Mouse (Mus musculus) MEL-GATA-1-ER (cell line): ENCODE data around the gene Klf15.

ENCODE experiments used
- DNase-seq: peaks from one replicate; pipeline ENCODE4 v3.0.0-alpha.2; 2012; ENCODE audit warnings: low read depth; ENCODE audit errors: extremely low read depth

The Klf15 gene

DNA sequence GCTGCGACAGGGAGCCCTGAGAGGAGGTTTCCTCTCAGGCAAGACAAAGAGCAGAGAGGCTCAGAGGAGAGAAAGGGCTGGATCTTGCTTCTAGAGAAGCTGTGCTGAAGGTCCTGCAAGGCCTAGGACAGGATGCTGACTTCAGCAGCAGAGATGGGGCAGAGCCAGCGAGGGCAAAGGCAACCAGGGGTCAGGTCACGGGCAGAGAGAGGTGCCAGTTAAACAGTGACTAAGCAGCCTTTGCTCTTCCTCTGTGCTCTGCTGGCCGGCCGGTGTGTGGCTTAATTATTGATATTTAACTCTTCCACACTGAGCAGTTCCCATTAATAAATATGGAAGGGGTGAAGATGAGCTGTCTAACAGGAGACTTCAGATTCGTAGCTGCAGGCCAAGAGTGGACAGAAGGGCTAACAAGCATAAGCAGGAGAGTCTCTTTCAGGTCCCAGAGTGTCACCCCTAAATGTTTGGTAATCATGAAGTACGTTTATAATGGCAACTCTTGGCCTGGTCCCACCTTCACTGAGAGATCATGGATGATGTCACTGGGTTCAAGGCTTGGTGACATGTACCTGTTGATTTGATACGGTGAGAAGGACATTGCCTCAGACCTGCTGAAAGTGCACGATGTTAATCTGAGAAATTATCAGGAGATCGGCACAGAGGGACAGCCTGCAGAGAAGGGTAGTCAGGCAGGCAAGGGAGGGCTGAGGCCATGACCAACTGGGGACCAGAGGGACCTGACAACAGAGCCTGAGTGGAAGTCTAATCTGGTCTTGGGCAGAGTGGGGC, 29.8 kb downstream of the Klf15 start:
- no peak for DNase-seq

DNA sequence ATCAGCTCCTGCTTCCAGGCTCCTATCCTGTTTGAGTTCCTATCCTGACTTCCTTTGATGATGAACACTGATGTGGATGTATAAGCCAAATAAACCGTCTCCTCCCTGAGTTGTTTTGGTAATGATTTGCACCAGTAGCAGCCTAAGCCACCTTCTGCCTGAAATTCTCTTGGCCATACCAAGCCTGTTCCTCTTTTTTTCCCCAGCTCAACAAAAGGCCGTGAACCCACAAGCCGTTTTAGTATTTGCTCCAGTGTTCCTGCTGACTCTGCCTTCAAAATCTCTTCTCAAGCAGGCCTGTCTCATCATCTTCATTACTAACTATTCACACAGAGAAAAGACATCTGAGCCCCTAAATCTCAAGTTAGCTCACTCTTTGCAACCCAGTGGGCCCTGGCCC, 31.8 kb downstream of the Klf15 start:
- DNase-seq, result no peak

DNA sequence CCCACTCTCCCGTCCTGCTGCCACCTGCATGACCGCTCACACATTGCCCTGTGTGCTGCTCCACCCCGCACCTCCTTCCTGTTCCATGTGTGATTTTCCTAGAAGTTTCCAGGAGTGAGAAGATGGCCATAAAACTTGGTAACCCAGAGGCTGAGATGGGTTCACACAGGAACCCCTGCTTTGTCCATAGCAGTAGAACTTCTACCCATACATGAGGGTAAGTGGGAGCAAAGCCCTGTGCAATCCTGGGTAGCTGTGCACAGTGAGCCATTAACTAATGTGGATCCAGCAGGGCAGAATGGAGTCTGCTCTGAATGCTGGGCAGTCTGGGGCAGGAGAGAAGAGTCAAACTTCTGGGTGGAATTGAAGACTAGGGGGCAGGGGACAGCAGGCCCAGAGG, 32.2 kb downstream of the Klf15 start:
- DNase-seq, result no peak

DNA sequence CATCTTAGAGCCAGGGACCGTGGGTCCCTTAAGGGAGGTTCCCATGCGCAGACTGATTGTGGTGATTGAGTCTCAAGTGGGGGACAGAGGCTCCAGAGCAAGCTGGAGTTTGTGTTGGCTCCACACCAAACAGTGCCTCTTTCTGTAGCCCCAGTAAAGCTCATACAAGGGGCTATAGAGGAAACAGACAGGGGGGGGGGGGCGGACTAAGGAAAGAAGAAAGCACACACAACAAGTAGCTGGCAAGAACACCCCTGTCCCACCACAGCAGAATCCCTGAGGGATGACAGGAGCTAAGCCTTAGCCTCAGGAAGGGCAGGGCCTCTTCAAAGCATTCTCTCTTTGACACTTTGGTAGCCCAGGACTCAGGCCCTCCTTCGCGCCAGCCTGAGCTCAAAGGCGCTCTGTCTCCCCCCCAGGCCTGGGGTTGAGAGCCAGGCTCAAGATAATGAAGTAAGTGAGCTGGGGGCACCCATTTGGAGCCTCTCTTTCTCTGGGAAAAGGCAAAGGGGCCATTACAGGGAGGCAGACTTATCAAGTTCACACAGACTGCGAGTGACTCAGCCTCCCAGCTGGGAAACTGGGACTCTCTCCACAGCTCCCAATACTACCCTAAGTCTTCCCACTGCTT, 33.0 kb downstream of the Klf15 start:
- DNase-seq, result no peak

DNA sequence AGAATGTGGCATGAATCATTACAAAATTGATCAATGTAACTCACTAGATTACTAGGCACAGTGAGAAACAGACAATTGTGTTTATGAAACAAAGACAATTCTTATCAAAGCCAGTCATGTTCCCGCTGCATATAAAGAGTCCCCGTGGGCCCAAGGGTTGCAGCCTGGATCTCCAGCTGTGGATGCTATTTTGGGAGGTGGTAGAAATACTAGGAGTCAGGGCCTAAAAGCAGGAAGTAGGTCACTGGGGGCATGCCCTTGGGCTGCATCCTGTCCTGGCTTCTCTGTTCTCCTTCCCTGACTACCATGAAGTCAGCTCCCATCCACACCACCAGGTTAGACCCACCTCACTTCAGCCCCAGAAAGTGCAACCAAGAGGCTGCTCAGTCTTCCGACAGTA, 33.8 kb downstream of the Klf15 start:
- DNase-seq, result no peak

DNA sequence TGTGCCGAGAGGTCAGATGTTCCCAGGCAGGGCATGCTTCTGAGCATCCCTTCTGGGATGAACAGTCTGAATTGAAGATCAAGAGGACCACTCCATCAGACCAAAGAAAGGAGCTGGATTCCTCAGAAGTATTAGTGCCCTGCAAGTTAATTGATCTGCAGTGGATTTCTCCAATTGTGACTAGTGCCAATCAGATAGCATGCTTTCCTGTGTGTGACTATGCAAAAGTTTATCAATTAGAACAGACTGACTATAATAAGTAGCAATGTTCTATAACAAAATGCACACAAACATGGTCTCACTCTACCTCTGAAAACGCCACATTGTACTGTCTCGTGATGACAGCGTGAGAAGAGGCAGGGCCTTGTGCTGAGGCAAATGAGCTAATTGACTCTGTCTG, 37.1 kb downstream of the Klf15 start:
- no peak for DNase-seq

DNA sequence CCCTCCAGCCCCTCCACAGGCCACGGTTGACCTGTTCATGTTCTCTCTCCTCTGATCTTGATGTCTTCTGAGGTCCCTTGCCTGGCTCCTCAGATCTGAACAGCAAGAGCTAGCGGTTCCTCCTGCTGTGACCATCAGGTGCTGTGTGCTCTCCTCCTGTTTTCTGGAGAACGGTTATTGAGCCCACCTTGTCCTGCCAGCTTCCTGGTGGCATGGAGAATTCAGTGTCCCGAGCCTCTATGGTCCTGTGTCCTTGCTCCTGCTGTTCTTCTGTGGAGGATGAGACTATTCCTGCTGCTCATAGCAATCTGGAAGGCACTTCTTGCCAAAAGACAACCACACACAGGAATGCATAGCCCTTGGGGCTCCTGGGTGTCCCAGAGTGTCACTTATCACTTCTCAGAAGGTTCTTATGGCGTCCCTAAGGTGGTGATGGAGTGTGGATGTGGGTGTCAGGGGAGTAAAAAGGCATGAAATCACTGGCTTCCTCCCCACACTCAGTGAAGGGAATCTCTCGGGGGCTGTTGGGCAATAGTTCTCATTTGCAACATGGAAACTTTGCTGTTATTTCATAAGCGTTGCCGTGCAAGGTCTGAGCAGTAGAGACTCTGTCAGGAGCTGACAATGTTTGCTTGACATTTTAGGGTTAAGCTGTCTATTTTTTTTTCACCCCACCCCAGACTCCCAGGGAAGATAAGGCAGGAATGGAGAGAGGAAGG, 39.0 kb downstream of the Klf15 start:
- no peak for DNase-seq

DNA sequence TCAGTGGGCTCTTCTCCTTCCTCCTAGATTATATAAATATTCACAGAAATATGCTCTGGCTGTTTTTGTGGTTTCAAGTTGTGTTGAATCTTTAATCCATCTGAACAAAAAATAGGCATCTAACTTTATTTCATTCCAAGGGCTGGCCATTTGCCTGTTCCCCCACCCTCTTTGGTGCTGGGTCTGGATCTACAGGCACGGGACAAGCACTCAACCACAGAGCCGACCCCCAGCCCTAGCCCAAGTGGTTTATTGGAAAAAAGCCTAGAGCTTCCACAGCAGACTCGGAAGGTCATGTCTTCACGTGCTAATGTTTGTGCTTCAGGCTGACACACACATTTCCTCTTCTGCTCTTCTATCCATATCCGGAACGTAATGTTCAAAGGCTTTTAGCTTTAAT, 43.5 kb downstream of the Klf15 start:
- DNase-seq, result no peak

DNA sequence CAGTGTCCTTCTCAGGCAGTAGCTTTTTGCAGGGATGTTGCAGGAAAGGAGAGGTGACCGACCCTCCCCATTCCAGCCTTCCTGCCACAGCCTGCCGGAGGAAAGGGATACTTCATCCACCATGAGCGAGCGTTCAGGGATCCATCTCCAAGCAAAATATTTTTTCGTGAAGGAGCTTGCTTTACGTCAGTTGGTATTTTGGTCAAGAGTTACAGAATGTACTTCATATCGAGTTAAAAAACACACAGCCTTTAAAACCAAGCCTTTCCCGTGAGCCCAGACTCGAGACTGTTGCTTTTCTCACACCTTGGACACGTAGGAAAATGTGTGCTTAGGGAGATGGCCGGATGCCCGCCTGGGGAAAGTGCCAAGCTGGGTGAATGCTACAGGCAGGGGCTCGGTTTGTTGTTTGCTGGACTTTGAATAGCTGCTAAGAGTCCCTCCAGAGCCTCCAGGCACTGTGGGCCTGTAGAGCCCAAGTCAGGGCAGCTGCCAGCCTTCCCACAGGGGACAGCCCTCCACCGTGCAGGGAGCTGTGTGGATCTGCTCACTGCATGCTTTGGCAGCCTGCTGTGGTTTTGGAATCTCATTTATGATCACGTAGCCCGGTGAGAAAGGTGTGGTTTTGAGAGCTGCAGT, 44.4 kb downstream of the Klf15 start:
- no peak for DNase-seq

DNA sequence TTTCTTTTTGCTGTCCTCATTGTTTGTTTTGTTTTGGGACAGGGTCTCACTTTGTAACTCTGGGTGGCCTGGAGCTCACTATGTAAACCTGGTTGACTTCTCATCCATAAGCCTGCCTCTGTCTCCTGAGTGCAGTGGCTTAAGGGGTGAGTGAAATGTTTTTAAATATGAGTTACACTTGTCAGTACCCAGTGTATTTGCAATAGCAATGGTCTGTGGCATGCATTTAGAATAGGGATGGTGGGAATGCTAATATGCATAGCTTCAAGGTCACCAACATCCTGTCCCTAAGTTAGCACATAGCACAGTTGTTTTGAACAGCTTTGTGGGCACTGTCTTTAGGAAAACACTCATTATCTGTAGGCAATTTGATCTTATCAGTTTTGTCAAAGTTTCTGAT, 45.1 kb downstream of the Klf15 start:
- DNase-seq, result no peak

DNA sequence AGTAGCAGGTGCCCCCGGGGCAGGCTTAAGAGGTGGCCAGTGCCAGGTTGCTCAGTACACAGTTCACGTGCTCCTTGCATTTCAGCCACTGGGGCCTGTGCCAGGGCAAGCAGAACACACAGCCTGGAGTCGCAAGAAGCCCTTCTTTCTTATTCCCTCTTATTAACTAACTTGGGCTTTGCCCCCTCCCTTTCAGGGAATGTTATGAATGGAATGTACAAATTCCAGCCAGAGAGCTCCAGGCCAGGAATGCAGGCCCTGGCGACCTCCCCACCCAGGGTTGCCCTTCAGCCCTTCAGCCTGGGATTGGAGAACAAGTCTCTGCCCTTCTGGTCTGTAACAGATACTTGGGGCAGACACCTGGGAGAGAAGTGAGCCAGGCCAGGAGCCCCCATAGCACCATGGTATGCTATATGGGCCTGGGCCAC, 45.8 kb downstream of the Klf15 start:
- no peak for DNase-seq

DNA sequence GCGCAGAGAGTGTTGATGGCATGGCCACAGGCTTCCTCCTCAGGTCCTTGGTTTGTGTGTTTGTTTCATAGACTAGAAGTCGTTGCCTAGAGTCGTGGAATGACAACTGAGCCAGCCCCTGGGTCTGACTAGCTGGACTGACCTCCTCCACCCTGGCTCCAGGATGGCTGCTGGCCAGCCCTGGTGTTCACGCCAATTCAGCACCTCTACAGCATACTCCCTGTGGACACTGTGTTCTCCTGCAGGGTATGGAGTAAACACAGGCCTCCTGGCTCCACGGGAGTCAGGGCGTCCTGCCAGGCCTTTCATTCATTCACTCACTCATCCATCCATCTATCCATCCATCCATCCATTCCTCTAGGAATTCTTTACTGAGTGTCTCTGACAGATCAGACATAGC, 46.7 kb downstream of the Klf15 start:
- no peak for DNase-seq

DNA sequence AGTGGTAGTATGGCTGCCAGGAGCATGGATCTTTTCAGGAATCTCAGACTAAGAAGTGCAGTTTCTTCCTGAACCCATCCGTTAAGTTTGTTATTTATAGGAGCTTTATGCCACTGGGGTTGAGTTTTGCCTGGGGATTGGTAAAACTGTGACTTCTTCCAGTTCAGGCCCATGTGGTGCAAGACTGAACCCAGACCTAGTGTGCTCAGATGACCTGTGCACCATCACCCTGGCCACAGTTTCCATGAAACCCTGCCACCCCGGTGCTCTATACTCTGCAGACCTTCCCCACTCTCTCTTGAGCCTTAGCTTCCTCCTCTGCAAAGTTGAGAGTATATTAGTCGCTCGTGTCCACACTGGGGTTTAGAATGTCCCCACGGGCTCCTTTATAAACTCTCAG, 50.0 kb downstream of the Klf15 start:
- DNase-seq, result no peak

DNA sequence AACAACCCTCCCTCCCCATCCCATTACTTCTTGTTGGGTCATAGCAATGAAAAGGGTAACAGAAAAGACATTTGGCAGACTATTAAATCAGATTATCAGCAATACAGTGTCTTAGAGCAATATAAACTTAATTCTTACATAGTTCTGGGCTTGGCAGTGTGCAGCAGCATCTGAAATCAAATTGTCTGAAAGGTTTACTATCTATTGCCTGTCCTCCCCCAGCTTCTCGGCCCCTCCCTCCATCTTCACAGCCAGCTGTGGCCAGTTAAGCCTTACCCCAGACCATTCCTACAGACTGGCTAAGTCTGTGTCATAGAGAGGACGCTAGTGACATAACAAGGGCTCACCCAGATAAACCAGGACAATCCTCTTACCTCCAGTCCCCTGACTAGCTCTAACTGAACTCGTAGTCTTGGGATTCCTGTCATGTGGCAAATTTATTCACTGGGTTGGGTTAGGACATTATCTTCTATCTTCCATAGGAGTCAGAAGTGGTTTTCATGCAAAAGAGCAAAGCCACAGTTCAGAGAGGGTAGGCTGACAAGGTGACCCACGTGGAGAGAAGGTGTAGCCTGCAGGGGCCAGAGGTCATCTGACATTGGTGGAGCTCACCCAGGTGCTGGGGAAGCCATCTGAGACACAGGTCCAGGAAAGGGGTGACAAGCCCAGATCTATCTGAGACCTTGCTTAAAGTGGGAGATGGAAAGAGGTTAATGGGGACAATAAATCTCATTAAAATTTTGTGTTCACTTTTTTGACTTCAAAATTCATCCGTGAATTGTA, 50.9 kb downstream of the Klf15 start:
- no peak for DNase-seq

DNA sequence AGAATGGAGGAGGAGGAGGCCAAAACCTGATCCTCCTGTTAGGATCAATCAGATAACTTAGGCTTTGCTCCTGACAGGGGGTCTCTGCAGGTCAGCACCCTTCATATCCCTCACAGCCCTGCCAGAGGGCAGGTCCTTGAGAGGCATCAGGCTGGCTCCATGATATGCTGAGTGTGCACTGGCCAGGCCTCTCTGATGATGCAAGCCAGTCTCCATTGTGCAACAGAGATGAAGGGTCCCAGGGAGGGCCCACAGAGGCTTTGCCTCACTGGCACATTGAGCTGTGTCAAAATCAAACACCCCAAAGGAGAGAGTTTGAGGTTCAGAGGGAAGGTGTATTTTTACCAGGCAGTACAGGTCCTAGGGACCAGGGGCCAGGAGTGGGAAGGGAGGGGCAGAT, 52.0 kb downstream of the Klf15 start:
- no peak for DNase-seq

DNA sequence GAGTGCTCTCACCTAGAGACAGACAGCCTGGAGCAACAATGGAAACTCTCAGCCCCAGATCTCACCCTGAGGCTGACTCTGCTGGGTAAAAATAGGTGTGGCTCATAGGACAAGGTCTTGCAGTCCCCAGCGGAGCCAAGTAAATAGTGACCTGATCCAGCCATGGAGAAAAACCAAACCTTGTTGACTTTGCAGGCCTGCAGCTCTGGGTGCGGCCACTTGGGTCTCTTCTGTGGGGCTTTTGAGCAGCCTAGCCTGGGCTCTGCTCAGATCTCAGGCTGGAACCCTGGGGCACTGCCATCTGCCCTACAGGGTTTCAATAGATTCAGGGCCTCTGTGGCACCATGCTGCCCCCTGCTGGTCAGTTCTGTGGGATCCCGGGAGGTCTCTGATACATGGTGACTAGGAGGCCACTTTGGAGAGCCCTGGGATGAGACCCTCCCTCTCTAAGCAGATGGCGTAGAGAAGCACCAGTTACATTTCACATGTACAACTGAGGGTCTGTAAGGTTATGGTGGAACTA, 52.6 kb downstream of the Klf15 start:
- DNase-seq, result no peak

DNA sequence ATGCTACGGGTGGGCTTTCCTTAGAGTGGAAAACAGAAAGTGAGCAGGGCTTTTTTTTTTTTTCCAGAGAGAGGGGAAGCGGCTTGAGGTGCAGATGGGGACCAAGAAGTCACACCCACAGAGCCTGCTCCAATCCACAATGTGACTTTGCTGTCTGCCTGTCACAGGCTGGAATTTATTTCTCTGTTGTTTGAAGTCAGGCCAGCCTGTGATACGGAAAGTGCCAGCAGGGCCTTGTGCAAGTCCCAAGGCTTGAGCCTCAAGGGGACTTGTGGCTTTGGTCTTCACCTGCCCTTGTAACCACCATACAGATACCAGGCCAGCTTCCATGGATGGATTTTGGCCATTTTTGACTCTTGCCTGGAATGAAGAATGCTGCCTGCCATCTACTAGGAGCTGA, 56.5 kb downstream of the Klf15 start:
- DNase-seq, result no peak

DNA sequence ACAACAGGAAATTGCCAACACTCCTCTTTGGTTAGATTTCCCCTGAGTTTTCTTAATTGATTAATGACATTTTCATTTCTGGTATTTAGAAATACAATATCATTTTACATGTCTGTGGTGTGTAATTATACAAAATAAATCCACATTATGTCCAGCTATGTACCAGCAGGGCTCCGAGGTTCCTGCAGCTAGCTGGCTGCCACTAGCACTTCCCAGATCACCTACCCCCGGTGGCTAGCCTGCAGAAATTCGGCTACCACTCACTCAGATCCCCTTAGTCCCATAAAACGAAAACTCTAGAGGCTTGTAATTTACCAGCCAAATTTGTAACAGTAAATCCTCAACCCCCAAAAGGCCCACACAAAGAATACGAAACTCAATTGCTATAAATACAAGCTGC, 57.0 kb downstream of the Klf15 start:
- no peak for DNase-seq
